Mouse (Mus musculus) bone marrow, adult 2 months (tissue): ENCODE measurements at regions not wholly inside any gene's neighbourhood (a gene's known extent, or its start where the extent isn't known, plus 50 kb on each side); places are given as distances from the start of the nearest gene placed in this dataset.
"Not testable (repeated sequence)": the region's sequence is repeated elsewhere in the genome, so short reads cannot be mapped to it uniquely, and the experiment has no call there.

Experiments
- H3K27ac ChIP-seq: fragments of 200-500 bp; 2 replicates; pipeline ENCODE4 v1.5.1; 2012; ENCODE audit warnings: low read depth, mild to moderate bottlenecking, control low read depth, inconsistent platforms, low read length; ENCODE audit not compliant: control insufficient read depth, poor library complexity, insufficient read depth
- H3K4me1 ChIP-seq: fragments of 200-500 bp; 2 replicates; pipeline ENCODE4 v1.6.1; 2011; ENCODE audit warnings: low read length; ENCODE audit not compliant: control insufficient read depth, insufficient read depth
- H3K4me3 ChIP-seq: fragments of 200-500 bp; replicated peaks from 2 replicates; pipeline ENCODE3; 2011; ENCODE audit warnings: mild to moderate bottlenecking, low read depth, low read length, control low read depth; ENCODE audit not compliant: control insufficient read depth
- CTCF ChIP-seq: fragments of 200-500 bp; IDR thresholded peaks from 2 replicates; pipeline ENCODE4 v1.5.1; 2011; ENCODE audit warnings: low read length, control low read depth; ENCODE audit not compliant: control insufficient read depth, insufficient read depth
- POLR2A ChIP-seq: fragments of 200-500 bp; IDR thresholded peaks from 2 replicates; pipeline ENCODE4 v1.6.1; 2011; ENCODE audit warnings: low read depth, mild to moderate bottlenecking, control low read depth, low read length, borderline replicate concordance; ENCODE audit not compliant: control insufficient read depth
- WGBS: fragments of 180-500 bp; shearing (Covaris S2); methylation state at CpG from one replicate; pipeline ENCODE4 v1.1.7; 2018; 5-methylcytosine and 5-hydroxymethylcytosine counted together

- no peak overlapping the region for H3K4me3 ChIP-seq
- TF ChIP-seq POLR2A (no peak), CTCF (no peak)
- H3K27ac ChIP-seq = no peak overlapping the region
- H3K4me1 ChIP-seq = no peaks in the 10 kb centered on the region
Measured at GRCm38 (mm10) chr8:26612153-26612552, 365.0 kb upstream of the Zfp703 start.

GRCm38 (mm10) chr8:26622311-26623052 is 354.6 kb upstream of the Zfp703 start:
- no peak overlapping the region for H3K27ac ChIP-seq
- no peaks in the 10 kb centered on the region for H3K4me1 ChIP-seq
- H3K4me3 ChIP-seq = no peak overlapping the region
- TF ChIP-seq POLR2A (no peak), CTCF (no peak)
- 13% methylated on average over 12 of the region's 12 CpGs for WGBS

- WGBS = 64% methylated on average over 14 of the region's 14 CpGs
- H3K4me3 ChIP-seq = no peak overlapping the region
- TF ChIP-seq CTCF = no peak
- no peak for TF ChIP-seq POLR2A
- no peak overlapping the region for H3K27ac ChIP-seq
- H3K4me1 ChIP-seq = no peaks in the 10 kb centered on the region
Measured at GRCm38 (mm10) chr8:26626186-26626585, 350.9 kb upstream of the Zfp703 start.

DNA sequence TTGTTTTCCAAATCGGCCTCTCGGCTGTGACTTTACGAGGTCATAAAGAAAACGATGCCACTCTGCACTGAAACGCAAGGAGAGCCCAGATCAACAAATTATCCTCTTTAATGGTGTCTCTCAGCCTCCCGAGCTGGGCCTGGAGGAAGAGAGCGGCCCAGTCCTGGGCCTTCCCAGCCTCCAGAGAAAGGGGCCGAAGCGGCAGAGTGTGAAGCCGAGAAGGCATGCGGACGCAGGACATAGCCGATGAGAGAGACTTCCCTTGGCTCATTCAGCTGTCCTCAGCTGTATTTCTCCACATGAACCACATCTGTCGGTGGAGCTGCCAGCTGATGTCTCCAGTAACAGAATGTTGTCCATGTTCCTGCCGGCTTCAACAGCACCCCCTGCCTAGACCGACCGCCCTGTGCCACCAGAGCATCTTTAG is 350.5 kb upstream of the Zfp703 start:
- Histone ChIP-seq H3K4me1 (no peaks in the 10 kb centered on the region), H3K4me3 (no peak overlapping the region), H3K27ac (no peak overlapping the region)
- TF ChIP-seq CTCF (no peak), POLR2A (no peak)
- 66% methylated on average over 17 of the region's 17 CpGs for WGBS

- TF ChIP-seq POLR2A = no peak
Measured at GRCm38 (mm10) chr8:26627191-26627891, 349.8 kb upstream of the Zfp703 start.

GRCm38 (mm10) chr8:26630544-26630943 is 346.6 kb upstream of the Zfp703 start:
- Histone ChIP-seq H3K4me3 (no peak overlapping the region), H3K4me1 (no peaks in the 10 kb centered on the region), H3K27ac (no peak overlapping the region)
- TF ChIP-seq POLR2A (no peak), CTCF (no peak)
- 69% methylated on average over 2 of the region's 2 CpGs for WGBS

More at GRCm38 (mm10) chr8:26627191-26627891, 349.8 kb upstream of the Zfp703 start:
- Histone ChIP-seq H3K4me1 (no peaks in the 10 kb centered on the region), H3K27ac (no peak overlapping the region), H3K4me3 (no peak overlapping the region)
- WGBS = 75% methylated on average over 18 of the region's 18 CpGs

DNA sequence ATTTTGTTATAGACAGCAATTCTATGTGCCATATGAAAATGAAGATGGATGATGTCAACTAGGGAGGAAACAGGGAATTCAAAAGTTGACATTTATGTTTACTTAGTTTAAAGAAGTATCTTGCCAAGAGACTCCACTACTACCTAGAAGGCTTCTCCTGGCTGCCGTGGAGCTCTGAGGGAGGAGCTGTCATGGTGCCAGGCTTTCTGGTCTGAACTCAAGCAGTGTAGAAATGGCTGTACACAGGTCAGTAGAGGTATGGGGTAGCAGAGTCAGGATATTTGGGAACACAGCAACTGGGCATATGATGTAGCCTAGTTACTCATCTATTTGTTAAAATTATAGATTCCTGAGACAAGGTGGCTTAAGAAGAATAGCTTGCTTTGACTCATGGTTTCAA is 341.4 kb upstream of the Zfp703 start:
- H3K4me1 ChIP-seq = no peaks in the 10 kb centered on the region
- 54% methylated on average over 1 of the region's 1 CpGs for WGBS
- no peak overlapping the region for H3K4me3 ChIP-seq
- TF ChIP-seq CTCF (no peak), POLR2A (no peak)
- H3K27ac ChIP-seq = no peak overlapping the region

DNA sequence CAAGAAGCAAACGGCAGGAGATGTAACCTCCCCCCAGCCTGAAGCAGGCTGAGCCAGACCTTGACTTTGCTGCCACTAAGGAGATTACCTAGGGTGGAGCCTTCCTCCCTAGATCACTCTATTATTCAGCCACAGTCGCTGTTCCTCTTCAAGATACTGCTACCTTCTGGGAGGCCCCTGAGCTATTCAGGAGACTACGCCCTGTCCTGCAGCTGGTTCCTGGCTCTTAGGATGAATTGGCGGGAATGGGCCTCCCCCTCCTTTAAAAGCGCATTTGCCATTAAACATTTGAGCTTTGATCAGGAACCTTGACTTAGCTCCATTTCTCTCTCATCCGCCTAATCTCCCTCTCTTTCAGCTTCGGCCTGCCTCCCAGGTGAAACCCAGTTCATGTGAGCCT is 331.8 kb upstream of the Zfp703 start:
- H3K27ac ChIP-seq, H3K4me3 ChIP-seq, H3K4me1 ChIP-seq: not testable (repeated sequence)
- WGBS = 74% methylated on average over 7 of the region's 7 CpGs

DNA sequence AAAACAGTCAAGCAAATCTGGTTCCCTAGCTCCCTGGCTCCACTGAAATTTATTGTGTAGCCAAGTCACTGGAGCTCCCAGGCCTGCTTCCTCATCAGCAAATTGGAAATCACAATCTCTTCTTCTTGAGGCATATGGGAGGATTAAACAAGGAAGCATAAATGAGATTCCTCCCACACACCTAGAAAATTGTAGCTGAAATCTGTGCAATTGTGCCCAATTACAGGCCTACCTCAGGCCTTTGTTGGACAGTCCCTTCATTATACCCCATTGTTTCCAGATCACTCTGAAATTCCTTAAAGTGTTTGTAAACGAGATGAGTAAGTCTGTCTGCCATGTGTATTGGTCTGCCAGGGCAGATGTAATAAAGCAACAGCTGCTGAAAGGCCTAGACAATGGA is 326.8 kb upstream of the Zfp703 start:
- H3K27ac ChIP-seq = no peak overlapping the region
- 35% methylated on average over 1 of the region's 1 CpGs for WGBS
- H3K4me1 ChIP-seq = no peaks in the 10 kb centered on the region
- TF ChIP-seq POLR2A (no peak), CTCF (no peak)
- H3K4me3 ChIP-seq = no peak overlapping the region

DNA sequence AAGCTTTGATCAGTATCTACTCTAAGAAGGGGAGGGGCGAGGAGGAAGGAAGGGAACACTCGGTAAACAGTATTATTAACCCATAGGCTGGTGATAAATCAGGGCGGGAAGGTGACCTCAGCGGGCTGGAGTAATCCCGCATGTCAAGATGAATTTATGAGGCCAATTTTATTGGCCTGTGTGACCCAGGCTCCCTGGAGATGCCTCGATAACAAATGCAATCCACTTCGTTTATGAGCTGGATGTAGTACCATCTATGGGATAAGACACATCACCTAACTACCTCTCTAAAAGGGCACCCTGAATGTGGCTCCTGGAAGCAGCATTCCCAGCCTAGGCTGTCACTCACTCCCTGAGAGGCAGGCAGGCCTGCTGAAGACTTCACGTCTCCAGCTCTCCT is 321.2 kb upstream of the Zfp703 start:
- no peak overlapping the region for H3K27ac ChIP-seq
- H3K4me3 ChIP-seq = no peak overlapping the region
- 21% methylated on average over 8 of the region's 8 CpGs for WGBS
- no peak for TF ChIP-seq CTCF
- TF ChIP-seq POLR2A = no peak
- no peaks in the 10 kb centered on the region for H3K4me1 ChIP-seq
